Mouse (Mus musculus): ENCODE measurements at regions not wholly inside any gene's neighbourhood (a gene's known extent, or its start where the extent isn't known, plus 50 kb on each side); places are given as distances from the start of the nearest gene placed in this dataset.

GRCm38 (mm10) chr7:135966231-135966630 lies 250.1 kb upstream of the Mki67 start:
- DNase-seq (ENCODE audit: low spot score in 2 of 2): no peak

DNA sequence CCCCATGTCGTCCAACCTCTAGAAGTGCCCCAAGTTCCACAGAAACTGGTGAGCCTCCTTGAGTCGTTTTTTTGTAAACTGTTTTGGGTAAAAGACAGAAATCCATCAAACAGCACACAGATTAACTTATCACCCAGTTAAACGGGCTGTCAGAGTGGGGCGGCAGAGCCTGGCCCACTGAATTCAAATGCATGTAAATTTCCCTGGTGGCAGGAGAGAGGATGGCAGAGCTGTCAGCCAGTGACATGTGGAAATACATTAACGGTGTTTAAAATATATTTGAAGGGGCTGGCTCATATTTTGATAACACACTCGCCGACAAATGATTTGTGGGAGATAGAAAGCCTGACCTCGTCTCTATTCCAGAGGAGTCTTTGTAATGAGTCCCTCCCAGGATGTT lies 252.5 kb upstream of the Mki67 start:
- DNase-seq (ENCODE audit: low spot score in 2 of 2): no peak

GRCm38 (mm10) chr7:135986021-135986420 lies 269.9 kb upstream of the Mki67 start:
- DNase-seq (ENCODE audit: low spot score in 2 of 2): no peak

GRCm38 (mm10) chr7:135990321-135990720 lies 274.2 kb upstream of the Mki67 start:
- DNase-seq (ENCODE audit: low spot score in 2 of 2): peak in 1 of 2 experiments; percentile 22

DNA sequence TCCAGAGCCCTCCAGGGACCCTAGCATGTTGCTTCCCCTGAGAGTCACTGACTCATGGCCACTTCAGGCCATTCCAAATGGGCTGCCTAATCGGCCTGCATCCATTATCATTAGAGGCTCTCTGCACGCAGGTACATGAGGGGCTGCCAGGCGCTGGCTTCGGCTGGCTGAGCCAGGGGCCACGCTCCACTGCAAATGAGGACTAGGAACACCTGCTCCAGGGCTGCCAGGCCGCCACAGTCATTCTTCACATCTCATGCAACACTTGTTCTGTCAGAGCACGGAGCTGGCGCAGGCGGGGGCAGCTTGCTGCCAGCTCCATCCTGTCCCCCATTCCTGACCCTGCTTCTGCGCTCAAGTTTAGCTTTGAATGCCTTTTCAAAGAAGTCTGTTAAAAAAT lies 280.7 kb upstream of the Mki67 start:
- DNase-seq (ENCODE audit: low spot score in 2 of 2): no peak

DNA sequence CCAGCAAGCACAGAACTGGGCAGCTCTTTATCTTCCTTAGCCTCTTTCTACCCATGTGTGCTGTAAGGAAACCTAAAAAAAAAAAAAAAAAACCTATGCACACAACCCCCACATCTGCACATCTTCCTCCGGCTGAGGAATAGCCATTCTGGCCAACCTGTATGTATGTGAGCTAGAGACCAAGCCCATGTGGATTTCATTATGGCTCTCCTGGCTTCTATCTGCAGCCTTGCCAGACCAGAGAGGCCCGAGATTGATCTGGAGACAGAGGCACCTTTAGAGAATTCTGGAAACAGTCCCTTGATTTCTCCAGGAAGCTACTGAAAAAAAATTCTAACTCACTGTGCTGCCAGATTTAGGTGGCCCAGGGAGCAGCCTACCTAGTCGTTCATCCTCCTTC lies 281.5 kb upstream of the Mki67 start:
- no peak for DNase-seq (ENCODE audit: low spot score in 2 of 2)

GRCm38 (mm10) chr7:136002382-136002781 lies 286.2 kb upstream of the Mki67 start:
- no peak for DNase-seq (ENCODE audit: low spot score in 2 of 2)

DNA sequence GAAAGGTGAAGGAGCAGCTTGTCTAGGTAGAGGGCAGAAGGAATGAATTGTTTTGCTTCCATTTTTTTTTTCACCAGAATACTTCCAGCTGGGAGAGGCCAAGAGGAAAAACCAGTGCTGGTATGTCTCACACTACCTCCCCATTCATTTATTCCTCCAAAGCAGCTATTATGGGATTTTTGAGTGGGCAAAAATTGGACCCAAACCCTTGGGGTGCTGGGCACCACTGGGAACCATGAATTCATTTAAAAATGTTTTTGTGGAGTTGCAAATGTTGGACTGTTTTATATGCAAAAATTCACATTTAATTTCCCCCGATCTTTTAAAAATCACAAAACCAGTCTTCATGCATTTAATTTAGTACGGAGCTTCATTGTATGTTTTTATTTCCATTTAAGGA lies 287.1 kb upstream of the Mki67 start:
- no peak for DNase-seq (ENCODE audit: low spot score in 2 of 2)

DNA sequence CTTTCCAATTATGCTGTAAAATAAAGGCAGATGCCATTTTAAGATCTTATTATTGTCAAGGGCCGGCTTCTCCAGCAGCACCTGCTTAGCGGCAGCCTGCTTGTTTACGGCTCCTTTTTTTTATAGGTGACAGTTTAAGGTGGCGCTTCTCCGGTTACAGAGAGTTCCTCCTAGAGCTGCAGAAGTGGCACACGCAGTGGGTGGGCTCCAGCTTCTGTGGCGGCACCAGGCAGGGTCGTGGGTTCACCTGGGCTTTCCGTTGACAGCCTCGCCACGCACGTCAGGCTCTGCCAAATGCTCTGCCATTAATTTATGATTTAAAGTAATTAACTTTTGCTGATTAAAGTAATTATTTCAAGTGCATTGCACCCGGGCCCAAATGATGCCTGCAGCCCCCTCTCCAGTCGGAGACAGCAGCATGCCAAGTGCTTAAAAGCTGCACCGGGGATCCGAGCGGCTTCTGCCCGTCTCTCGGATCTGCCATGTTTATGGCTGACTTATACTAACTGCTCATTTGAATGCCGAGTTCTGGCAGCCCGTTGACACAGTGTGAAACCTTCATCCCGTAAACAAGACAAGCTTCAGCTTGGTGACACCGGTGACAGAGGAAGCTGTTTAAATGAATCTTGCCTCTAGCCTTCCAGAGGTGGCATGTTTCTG lies 291.8 kb upstream of the Mki67 start:
- DNase-seq (ENCODE audit: low spot score in 2 of 2): no peak

GRCm38 (mm10) chr7:136008486-136008885 lies 292.3 kb upstream of the Mki67 start:
- DNase-seq (ENCODE audit: low spot score in 2 of 2): no peak

- DNase-seq (ENCODE audit: low spot score in 2 of 2): peak; percentile 84 to 88
Measured at GRCm38 (mm10) chr7:136010013-136010412, 293.9 kb upstream of the Mki67 start.

DNA sequence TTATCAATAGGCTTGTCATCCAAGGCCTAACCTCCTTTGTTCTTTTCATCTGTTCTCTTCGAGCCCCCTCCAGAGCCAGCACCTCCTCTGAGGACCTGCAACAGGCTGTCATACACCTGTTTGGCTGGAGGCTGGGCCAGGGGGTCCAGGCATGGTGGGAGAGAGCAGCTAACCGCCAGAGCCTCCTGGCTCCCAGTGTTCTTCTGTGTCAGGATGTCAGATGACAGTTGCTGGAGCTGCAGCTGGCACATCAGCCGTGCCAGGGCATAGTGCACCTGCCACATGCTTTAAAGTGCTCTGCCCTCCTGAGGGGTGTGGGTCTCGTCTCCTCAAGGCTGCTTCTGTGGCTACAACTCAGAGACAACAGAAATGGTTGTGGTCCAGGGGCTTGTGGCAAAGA lies 298.5 kb upstream of the Mki67 start:
- no peak for DNase-seq (ENCODE audit: low spot score in 2 of 2)

DNA sequence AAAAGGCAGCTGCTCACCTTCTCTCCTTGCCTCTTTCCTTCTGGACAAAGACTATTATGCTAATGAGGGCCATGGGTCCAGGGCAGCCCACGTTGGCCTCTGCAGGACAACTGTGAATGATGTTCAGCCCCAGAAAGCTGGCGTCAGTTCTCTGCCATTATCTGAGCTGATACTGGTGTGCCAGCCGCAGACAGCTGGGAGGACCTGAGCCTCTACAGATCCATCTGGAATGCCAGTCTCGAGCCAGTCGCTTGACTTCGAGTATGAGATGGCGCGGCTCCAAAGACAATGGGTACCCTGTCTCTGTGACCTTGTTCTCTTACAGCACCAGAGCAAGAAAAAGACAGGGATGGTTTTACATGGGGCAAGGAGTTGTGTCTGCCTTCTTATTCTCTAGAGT lies 300.8 kb upstream of the Mki67 start:
- no peak for DNase-seq (ENCODE audit: low spot score in 2 of 2)

DNA sequence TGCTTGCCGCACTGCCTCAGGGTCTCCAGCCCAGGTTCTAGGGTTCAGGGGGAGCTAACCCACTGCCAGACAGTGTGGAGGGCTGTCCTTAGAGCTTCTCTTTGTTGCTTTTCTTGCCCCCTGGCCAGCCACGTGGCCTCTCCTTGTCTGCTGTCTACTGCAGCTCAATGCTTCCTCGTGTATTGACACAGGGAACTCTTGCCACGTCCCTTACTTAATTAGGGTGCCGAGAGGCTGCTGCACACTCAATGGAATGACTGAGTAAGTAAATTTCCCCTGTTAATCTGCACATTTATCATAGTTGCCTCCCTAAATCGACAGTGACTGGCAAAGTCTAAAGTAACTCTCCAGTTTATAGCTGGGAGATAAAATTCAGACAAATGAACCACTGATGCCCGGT lies 304.4 kb upstream of the Mki67 start:
- DNase-seq (ENCODE audit: low spot score in 2 of 2): no peak

GRCm38 (mm10) chr7:136021071-136021470 lies 304.9 kb upstream of the Mki67 start:
- DNase-seq (ENCODE audit: low spot score in 2 of 2): no peak

- DNase-seq (ENCODE audit: low spot score in 2 of 2): no peak
Measured at GRCm38 (mm10) chr7:136022781-136023448, 306.8 kb upstream of the Mki67 start.

GRCm38 (mm10) chr7:136026451-136026850 lies 310.3 kb upstream of the Mki67 start:
- DNase-seq (ENCODE audit: low spot score in 2 of 2): peak in 1 of 2 experiments; percentile 51

GRCm38 (mm10) chr7:136032026-136032425 lies 315.9 kb upstream of the Mki67 start:
- no peak for DNase-seq (ENCODE audit: low spot score in 2 of 2)

DNA sequence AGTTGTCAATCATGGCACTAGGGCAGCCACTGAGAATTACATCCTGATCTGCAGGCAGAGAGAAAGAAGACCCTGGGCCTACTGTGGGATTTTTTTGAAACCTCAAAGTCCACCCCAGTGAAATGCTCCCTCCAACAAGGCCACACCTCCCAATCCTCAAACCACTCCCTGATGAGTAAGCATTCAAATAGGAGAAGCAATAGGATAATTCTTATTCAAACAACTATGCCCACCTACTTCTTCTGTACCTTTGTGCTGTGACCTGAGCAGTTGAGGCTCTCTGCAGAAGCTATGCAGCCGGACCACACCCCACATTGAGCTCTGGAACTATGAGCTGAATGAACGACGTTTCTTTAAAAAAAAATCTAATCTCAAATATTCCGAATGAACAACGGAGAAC lies 317.4 kb upstream of the Mki67 start:
- no peak for DNase-seq (ENCODE audit: low spot score in 2 of 2)

- DNase-seq (ENCODE audit: low spot score in 2 of 2): no peak
Measured at GRCm38 (mm10) chr7:136035735-136036134, 319.6 kb upstream of the Mki67 start.

GRCm38 (mm10) chr7:136038072-136038471 lies 321.9 kb upstream of the Mki67 start:
- DNase-seq (ENCODE audit: low spot score in 2 of 2): peak; percentile 71 to 79

GRCm38 (mm10) chr7:136038906-136039305 lies 322.7 kb upstream of the Mki67 start:
- DNase-seq (ENCODE audit: low spot score in 2 of 2): no peak

DNA sequence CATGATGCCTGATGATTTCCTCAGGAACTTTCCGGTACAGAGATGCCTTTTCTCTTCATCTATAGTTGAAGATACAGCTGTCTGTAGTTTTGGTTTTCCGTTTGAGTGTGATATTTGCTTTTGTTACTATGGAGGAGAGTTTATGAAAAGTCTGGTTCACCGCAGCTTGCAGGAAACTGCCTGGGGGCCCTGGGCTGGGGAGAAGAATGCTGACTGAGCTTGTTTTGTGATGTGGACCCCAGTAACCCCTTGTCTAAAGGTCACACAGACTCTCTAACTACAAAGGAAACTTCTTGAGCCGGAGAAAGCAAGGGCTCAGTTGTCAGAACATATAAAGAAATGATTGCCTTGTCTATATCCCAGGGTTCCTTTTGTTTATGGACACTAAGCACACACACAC lies 325.8 kb upstream of the Mki67 start:
- no peak for DNase-seq (ENCODE audit: low spot score in 2 of 2)

Measured in layer of hippocampus, adult 8-10 months (tissue).